ENCODE assay signal across 30 mouse cellular contexts in the genomic region with DNA sequence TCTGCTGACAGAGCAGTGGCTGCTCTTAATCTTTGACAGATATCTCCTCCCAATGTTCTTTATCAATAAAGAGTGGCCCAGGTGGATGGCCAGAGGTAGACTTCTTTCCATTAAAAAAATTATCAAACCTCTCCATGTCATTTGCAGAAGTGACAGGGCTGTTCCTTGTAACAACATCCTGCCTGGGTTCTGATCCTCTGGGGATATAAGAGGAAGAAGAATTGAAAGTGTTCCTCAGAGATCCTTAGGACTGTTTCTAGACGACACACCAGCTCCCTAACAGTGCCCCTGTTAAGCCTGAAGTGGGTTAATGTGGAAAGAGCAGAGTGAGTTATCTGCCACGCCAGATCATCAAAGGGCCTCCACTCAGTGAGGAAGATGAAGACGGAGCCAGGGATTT. TPM values are rescaled to one million over a fixed set of nuclear protein-coding genes. Genes with fewer than 3 reads are reported as not detected.
"Had no signal": no experiment of that assay in that cellular context is flagged by ENCODE, and none has a peak within 500 bp of the region (broad histone marks: within the 10 kb centered on the region; RNA-seq: fewer than 3 reads in every experiment).

No protein-coding gene starts in this region.

- H3K27me3 ChIP-seq: embryonic facial prominence, embryonic 12.5 days; embryonic facial prominence, embryonic 13.5 days; embryonic facial prominence, embryonic 15.5 days; forebrain, embryonic 12.5 days; forebrain, embryonic 13.5 days; forebrain, embryonic 15.5 days had no signal

- DNase-seq: cerebellum, adult 2 months; cerebellum, adult 8-10 months; cerebellum, adult 9-10 months; cerebellum, adult 9-11 months; cerebellum, postnatal 10 days; cerebellum, postnatal 14 days; cerebellum, postnatal 25 days; cerebellum, postnatal 36 days; embryo, embryonic 11 days; forebrain, postnatal 0 days; gastrocnemius, adult 2 months; gastrocnemius, postnatal 10 days; gastrocnemius, postnatal 14 days; gastrocnemius, postnatal 25 days; gastrocnemius, postnatal 36 days; heart, adult 18-20 months had no signal

- H3K36me3 ChIP-seq: embryonic facial prominence, embryonic 10.5 days; embryonic facial prominence, embryonic 12.5 days; embryonic facial prominence, embryonic 13.5 days; embryonic facial prominence, embryonic 15.5 days; forebrain, embryonic 10.5 days; forebrain, embryonic 12.5 days; forebrain, embryonic 15.5 days; heart, embryonic 10.5 days had no signal

- H3K27ac ChIP-seq: embryonic facial prominence, embryonic 10.5 days; embryonic facial prominence, embryonic 12.5 days; embryonic facial prominence, embryonic 13.5 days; embryonic facial prominence, embryonic 15.5 days; forebrain, embryonic 10.5 days; forebrain, embryonic 12.5 days; forebrain, embryonic 13.5 days; forebrain, embryonic 15.5 days; gastrocnemius, adult 2 months; heart, embryonic 10.5 days had no signal

- H3K9ac ChIP-seq: embryonic facial prominence, embryonic 12.5 days; embryonic facial prominence, embryonic 13.5 days; embryonic facial prominence, embryonic 15.5 days; forebrain, embryonic 12.5 days; forebrain, embryonic 13.5 days; forebrain, embryonic 15.5 days; forebrain, postnatal 0 days had no signal

- H3K4me3 ChIP-seq: embryonic facial prominence, embryonic 10.5 days; embryonic facial prominence, embryonic 12.5 days; embryonic facial prominence, embryonic 13.5 days; embryonic facial prominence, embryonic 15.5 days; erythroblast, embryonic 14.5 days; forebrain, embryonic 10.5 days; forebrain, embryonic 12.5 days; forebrain, embryonic 13.5 days; forebrain, embryonic 15.5 days; gastrocnemius, adult 2 months; heart, embryonic 10.5 days had no signal

- H3K4me1 ChIP-seq: embryonic facial prominence, embryonic 10.5 days; embryonic facial prominence, embryonic 12.5 days; embryonic facial prominence, embryonic 15.5 days; forebrain, embryonic 10.5 days; forebrain, embryonic 12.5 days; forebrain, embryonic 13.5 days; forebrain, embryonic 15.5 days; heart, embryonic 10.5 days had no signal

- ATAC-seq: forebrain, embryonic 13.5 days; forebrain, embryonic 14.5 days; forebrain, embryonic 15.5 days; forebrain, embryonic 16.5 days; forebrain, postnatal 0 days had no signal

RNA-seq across cellular contexts. Expression of gene Mtfr2, which starts 43.0 kb away (rescaled TPM):
- total RNA-seq: gastrocnemius, adult 18-20 months; gastrocnemius, adult 2 months; gastrocnemius, adult 8-10 months; gastrocnemius, postnatal 25 days had no signal
